ENCODE assay signal across 16 mouse cellular contexts in genomic region chr8:35901490-35901889, GRCm38 (mm10).
DNase-seq lines count a peak whose midpoint lies in the region; ATAC-seq lines count a peak whose summit lies in the region.
"Had no signal": no experiment of that assay in that cellular context is flagged by ENCODE, and none has a peak within 500 bp of the region (broad histone marks: within the 10 kb centered on the region; RNA-seq: fewer than 3 reads in every experiment).

No protein-coding gene starts in this region.

- peak; percentile 95 for ATAC-seq in frontal cortex, adult (ENCODE audit: low TSS enrichment)
- ATAC-seq: forebrain, embryonic 13.5 days had no signal

- no peak for DNase-seq in frontal cortex, postnatal 10 days (ENCODE audit: low spot score in 2 of 2)
- DNase-seq in 3T3-L1 (ENCODE audit: low read depth, low spot score): peak; percentile 75
- DNase-seq in Muller cell, postnatal 12 days (ENCODE audit: inconsistent ontology term): peak; percentile 34
- DNase-seq in left cerebral cortex, adult 9 months (ENCODE audit: low spot score in 2 of 2): peak; percentile 18 to 66
- DNase-seq in heart, adult 18-20 months: no peak
- DNase-seq in embryo, embryonic 10 days (ENCODE audit: low spot score): no peak
- DNase-seq in adrenal gland, adult 18-20 months (ENCODE audit: low spot score in 2 of 2): no peak
- DNase-seq: gastrocnemius, postnatal 14 days; heart, postnatal 14 days; kidney, adult 18-20 months; kidney, postnatal 14 days; lung, postnatal 14 days; spleen, adult 18-20 months; thymus, postnatal 25 days had no signal

Comparison
In these comparisons a context has a peak if more than half of its experiments do, and no peak if none do; other contexts are left out.
1. DNase-seq: peak in 3T3-L1 (single experiment), Muller cell, postnatal 12 days (single experiment) and left cerebral cortex, adult 9 months (2 of 2); none in frontal cortex, postnatal 10 days (0 of 2), heart, adult 18-20 months (0 of 2), embryo, embryonic 10 days (single experiment) and adrenal gland, adult 18-20 months (0 of 2).